Mouse (Mus musculus): ENCODE data around the gene Lypd5.

- no peak for TF ChIP-seq CTCF (IDR thresholded peaks at IDR 0.05; ENCODE audit: low read depth)
- no peak for TF ChIP-seq EP300 (IDR thresholded peaks at IDR 0.05; ENCODE audit: low read depth)
Measured at GRCm38 (mm10) chr7:24390512-24390911, 41.5 kb downstream of the Lypd5 start.
